Mouse (Mus musculus): ENCODE data around the gene Flvcr1. TPM values are rescaled to one million over a fixed set of nuclear protein-coding genes. Genes with fewer than 3 reads are reported as not detected.

Flvcr1 gene
- polyA plus RNA-seq, 1 experiment from 2014 or later = 4.4 TPM

DNA sequence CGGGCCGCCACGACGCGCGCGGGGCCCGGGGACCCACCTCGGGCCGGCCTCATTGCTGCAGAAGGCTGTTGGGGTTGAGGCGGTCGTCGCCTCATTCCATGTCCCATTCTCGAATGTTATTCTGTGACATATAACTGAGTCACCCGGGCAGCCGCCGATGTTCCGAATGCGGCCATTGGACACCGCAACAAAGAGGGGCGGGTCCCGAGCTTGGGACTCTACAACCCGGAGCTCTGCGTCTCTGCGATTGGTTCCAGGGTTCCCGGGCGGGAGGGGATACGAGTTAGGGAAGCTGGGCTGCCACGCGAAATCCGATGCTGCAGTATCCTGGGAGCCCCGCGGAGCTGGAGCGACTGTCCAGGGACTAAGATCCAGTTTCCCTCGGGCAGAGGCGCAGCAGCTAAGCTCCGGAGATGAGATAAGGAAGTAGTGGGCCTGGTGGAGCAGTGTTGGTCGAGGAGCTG is 46.8 kb downstream of the Flvcr1 start, which contains the start of gene Vash2:
Gene Vash2, minus strand, starts transcription at position 197 of the 464 bp plus-strand sequence.
- Histone ChIP-seq H3K4me3 (peak within 1 kb of the TSS; percentile 74), H3K36me3 (peaks cover 22% of the 10 kb centered on the region), H3K27me3 (replicated peaks) (no peaks in the 10 kb centered on the region), H3K9ac (peak within 1 kb of the TSS; percentile 95), H3K9me3 (replicated peaks) (no peaks in the 10 kb centered on the region), H3K4me1 (replicated peaks) (peaks cover 49% of the 10 kb centered on the region), H3K27ac (ENCODE audit: poor library complexity, severe bottlenecking) (peak within 1 kb of the TSS; percentile 96), H3K4me2 (peak within 1 kb of the TSS; percentile 92)
- peak; percentile 93 for ATAC-seq (ENCODE audit: insufficient number of reproducible peaks, low FRiP score)
- under 1% methylated on average over 38 of the region's 38 CpGs for WGBS

DNA sequence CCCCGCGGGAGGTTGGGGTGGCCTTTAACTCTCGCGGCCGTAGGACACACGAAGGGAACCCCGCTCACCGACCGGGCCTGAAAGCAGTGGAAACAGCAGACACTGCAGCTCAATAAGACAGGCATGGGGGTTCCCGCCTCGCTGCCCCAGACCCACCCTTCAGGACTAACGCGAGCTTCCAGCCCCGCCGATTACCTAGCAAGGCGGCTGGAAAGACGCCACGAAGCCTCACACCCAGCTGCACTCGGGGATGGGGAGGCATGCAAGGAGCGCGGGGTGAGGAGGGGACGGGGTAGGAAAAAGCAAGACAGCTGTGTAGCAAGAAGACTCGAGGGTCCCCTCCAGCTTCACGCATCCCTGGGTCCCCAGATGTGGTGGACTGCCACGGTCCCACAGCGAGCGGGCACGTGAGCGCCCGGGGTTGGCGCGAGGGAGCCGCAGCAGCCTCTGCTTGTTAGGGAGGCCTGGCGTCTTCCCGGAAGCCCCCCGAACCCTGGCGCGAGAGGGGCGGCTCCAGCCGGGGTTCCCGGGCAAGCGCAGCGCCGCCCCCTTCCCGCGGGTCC is 47.4 kb downstream of the Flvcr1 start:
- Histone ChIP-seq H3K4me3 (peak overlapping the region; percentile 74), H3K36me3 (peaks cover 28% of the 10 kb centered on the region), H3K4me2 (peak overlapping the region; percentile 92), H3K27ac (ENCODE audit: poor library complexity, severe bottlenecking) (peak overlapping the region; percentile 96), H3K9ac (peak overlapping the region; percentile 95), H3K4me1 (replicated peaks) (peaks cover 55% of the 10 kb centered on the region), H3K9me3 (replicated peaks) (no peaks in the 10 kb centered on the region), H3K27me3 (replicated peaks) (no peaks in the 10 kb centered on the region)
- WGBS = under 1% methylated on average over 46 of the region's 46 CpGs
- ATAC-seq (ENCODE audit: insufficient number of reproducible peaks, low FRiP score) = peak; percentile 73

DNA sequence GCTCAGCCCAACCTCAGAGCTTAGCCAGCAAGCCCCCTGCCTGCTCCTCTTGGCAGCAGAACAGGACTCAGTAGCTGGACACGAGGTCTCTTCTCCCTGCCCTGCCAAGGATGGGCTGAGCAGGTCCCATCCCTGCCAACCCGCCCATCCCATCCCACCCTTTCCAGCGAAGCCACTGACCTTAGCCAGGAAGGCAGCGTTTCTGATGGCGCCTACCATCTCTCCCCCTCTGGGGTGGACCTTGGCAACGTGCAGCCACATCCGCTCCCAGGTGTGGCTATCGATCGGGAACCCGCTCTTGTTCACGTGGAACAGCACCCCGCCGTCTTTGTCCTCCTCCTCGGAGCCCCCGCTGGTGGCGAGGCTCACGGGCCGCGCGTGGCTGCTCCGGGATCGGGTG is 48.0 kb downstream of the Flvcr1 start:
- peaks cover 61% of the 10 kb centered on the region for H3K4me1 ChIP-seq (replicated peaks)
- peak overlapping the region; percentile 74 for H3K4me3 ChIP-seq
- peaks cover 33% of the 10 kb centered on the region for H3K36me3 ChIP-seq
- no peaks in the 10 kb centered on the region for H3K27me3 ChIP-seq (replicated peaks)
- WGBS = under 1% methylated on average over 22 of the region's 22 CpGs
- no peaks in the 10 kb centered on the region for H3K9me3 ChIP-seq (replicated peaks)
- H3K27ac ChIP-seq (ENCODE audit: poor library complexity, severe bottlenecking) = peak overlapping the region; percentile 96
- H3K4me2 ChIP-seq = peak overlapping the region; percentile 92
- H3K9ac ChIP-seq = peak overlapping the region; percentile 95
- no peak; the same call in 1 of the 2 replicates for ATAC-seq (ENCODE audit: insufficient number of reproducible peaks, low FRiP score)

DNA sequence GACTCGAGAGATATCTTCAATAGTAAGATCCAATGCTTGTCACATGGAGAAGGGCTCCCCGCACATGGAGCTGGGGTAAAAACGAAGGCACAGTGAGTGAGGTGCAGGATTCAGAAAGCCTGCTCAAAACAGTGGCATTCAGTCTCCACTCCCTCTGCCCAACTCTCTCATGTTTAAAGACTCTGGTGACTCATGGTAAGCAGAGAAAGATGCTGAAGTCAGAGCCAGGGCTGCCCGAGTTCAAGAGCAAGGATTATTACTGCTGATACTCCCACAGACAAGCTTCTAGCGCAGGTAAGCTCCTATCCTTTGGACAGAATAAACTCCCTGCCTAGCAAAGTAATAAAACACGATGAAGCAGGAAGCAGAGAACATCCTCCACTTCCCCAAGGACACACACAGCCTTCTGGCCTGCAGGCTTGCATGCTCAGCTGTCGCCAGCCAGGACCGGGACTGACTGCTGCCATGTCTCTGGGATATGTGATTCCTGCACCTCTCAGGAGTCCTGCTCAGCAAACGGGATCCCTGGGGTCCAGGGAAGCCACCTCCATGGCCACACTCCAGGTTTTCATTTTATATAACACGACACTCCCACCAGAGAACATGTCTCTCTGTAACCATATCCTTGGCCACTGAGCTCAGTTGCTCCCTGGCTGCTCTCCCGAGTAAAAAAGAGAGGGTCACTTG is 48.9 kb downstream of the Flvcr1 start:
- H3K27me3 ChIP-seq (replicated peaks) = no peaks in the 10 kb centered on the region
- WGBS = 37% methylated on average over 11 of the region's 11 CpGs
- no peak for ATAC-seq (ENCODE audit: insufficient number of reproducible peaks, low FRiP score)
- peak overlapping the region; percentile 61 for H3K27ac ChIP-seq (ENCODE audit: poor library complexity, severe bottlenecking)
- peak overlapping the region; percentile 92 for H3K4me2 ChIP-seq
- H3K4me1 ChIP-seq (replicated peaks) = peaks cover 67% of the 10 kb centered on the region
- H3K9me3 ChIP-seq (replicated peaks) = no peaks in the 10 kb centered on the region
- H3K9ac ChIP-seq = peak overlapping the region; percentile 95
- peaks cover 42% of the 10 kb centered on the region for H3K36me3 ChIP-seq
- H3K4me3 ChIP-seq = peak overlapping the region; percentile 74

DNA sequence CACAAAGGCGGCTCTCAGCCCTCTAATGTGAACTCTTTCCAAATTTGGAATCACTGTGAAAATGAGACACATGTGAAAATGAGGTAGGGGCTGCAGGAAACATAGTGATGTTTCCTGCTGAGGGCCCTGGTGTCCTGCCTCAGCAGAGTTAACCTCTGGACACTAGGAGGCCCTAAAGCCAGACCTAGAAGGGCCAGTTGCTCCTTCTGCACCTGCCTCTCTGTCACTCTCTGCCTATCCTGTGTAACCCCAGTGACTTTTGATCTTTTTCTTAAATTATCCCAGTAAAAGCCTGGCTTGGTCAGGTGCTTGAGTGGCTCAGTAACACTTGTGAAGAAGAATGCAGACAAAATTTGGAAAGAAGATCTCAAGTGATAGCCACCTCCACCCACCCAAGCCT is 51.1 kb downstream of the Flvcr1 start:
- 50% methylated on average over 1 of the region's 1 CpGs for WGBS
- peaks cover 63% of the 10 kb centered on the region for H3K36me3 ChIP-seq
- peak overlapping the region; percentile 15; the same call in 1 of the 2 replicates for H3K9ac ChIP-seq
- H3K27ac ChIP-seq (ENCODE audit: poor library complexity, severe bottlenecking) = peak overlapping the region; percentile 36
- no peak overlapping the region for H3K4me2 ChIP-seq
- no peaks in the 10 kb centered on the region for H3K9me3 ChIP-seq (replicated peaks)
- no peaks in the 10 kb centered on the region for H3K27me3 ChIP-seq (replicated peaks)
- H3K4me1 ChIP-seq (replicated peaks) = peaks cover 70% of the 10 kb centered on the region
- no peak for ATAC-seq (ENCODE audit: insufficient number of reproducible peaks, low FRiP score)
- H3K4me3 ChIP-seq = no peak overlapping the region

DNA sequence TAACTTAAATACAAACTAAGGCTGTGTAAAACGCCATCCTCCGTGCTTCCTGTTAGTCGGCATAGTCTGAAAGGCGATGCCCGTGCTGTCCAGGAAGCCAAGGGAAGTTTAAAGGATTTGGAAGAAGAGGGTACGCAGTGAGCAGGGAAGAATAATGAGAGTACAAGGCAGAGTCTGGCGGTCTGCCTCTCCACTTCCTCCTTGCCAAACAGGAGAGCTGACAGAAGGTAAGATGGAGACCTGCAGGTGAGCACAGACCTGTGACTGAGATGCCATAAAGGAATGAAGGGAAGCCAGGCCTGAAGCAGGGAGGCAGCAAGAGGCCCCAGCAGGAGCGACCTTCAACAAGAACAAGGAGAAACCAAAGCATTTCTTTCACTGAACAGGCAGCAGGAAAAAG is 51.8 kb downstream of the Flvcr1 start:
- Histone ChIP-seq H3K4me3 (no peak overlapping the region), H3K9ac (peak overlapping the region; percentile 15; the same call in 1 of the 2 replicates), H3K9me3 (replicated peaks) (no peaks in the 10 kb centered on the region), H3K4me2 (no peak overlapping the region), H3K36me3 (peaks cover 69% of the 10 kb centered on the region), H3K4me1 (replicated peaks) (peaks cover 74% of the 10 kb centered on the region), H3K27me3 (replicated peaks) (no peaks in the 10 kb centered on the region), H3K27ac (ENCODE audit: poor library complexity, severe bottlenecking) (peak overlapping the region; percentile 36)
- ATAC-seq (ENCODE audit: insufficient number of reproducible peaks, low FRiP score) = no peak
- 85% methylated on average over 8 of the region's 8 CpGs for WGBS

DNA sequence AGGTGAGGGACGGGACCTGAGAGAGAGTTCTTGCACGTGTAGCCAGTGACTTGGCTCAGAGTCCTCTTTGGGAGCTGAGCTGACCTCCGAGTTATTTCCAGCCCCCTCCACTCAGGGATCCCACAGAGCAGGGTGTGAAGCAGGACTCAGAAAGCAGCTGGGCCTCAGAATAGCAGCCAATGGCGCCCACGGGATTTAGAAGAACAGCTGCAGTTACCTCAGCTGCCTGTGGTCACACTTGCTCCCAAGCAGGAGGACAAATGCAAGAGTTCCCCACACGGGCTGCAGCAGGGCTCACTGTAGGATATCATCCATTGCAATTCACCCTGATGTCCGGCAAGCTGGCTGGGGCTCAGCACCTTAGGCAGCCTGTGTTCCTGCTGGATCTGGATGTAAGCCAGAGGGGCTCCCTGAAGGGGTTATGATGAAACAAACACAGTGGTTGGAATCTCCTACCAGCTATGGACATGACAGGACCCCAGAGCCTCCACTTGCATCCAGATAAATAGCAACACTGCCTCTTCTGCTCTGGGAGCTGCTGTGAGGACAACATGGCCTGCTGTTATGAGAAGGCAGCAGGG is 53.3 kb downstream of the Flvcr1 start:
- peak overlapping the region; percentile 17 for H3K4me2 ChIP-seq
- peak overlapping the region; percentile 75 for H3K27ac ChIP-seq (ENCODE audit: poor library complexity, severe bottlenecking)
- peak overlapping the region; percentile 48 for H3K9ac ChIP-seq
- no peaks in the 10 kb centered on the region for H3K27me3 ChIP-seq (replicated peaks)
- ATAC-seq (ENCODE audit: insufficient number of reproducible peaks, low FRiP score) = peak; percentile 54; the same call in 1 of the 2 replicates
- peaks cover 83% of the 10 kb centered on the region for H3K36me3 ChIP-seq
- no peaks in the 10 kb centered on the region for H3K9me3 ChIP-seq (replicated peaks)
- H3K4me3 ChIP-seq = no peak overlapping the region
- peaks cover 76% of the 10 kb centered on the region for H3K4me1 ChIP-seq (replicated peaks)
- WGBS = 35% methylated on average over 7 of the region's 7 CpGs

DNA sequence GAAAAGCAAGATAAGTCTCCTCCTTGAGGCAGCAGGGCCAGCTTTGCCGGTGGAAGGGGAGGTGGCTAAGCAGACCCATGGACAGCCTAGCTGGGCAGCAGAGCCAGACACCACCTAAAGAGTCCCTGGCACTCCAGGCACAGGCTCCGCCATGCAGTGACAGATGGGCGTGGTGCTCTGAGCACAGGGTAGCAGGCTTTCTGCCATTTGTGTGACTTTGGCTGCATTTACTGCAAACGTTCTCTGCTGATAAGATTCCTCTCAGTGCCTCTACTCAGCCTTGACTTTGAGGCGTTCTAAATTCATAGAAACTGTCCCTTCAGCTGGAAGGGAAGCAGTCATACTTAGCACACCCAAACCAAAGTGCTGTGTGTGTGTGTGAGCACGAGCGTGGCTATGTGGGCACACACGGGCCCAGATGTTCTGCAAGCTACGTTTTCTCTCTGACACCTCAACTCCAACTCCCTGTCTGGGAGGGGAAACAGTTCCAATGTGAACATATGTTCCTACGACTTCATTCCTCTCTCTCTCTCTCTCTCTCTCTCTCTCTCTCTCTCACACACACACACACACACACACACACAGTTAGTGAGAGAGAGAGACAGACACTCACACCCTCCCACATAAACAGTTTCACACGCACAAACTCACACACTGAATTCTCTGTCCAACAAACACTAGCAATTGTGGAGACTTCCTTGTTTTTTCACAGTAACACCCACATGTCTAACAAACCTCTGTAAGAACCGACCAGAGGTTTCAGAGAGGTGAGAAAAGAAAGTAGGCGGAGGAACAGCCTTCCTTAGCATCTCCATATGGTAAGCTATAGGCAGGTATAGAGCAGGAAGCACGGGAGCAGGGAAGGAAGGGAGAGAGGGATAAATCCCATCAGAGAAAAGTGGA is 54.0 kb downstream of the Flvcr1 start:
- ATAC-seq (ENCODE audit: insufficient number of reproducible peaks, low FRiP score) = no peak
- Histone ChIP-seq H3K9me3 (replicated peaks) (no peaks in the 10 kb centered on the region), H3K27ac (ENCODE audit: poor library complexity, severe bottlenecking) (peak overlapping the region; percentile 75), H3K36me3 (peaks cover 90% of the 10 kb centered on the region), H3K27me3 (replicated peaks) (no peaks in the 10 kb centered on the region), H3K4me2 (peak overlapping the region; percentile 17), H3K9ac (peak overlapping the region; percentile 48), H3K4me1 (replicated peaks) (peaks cover 69% of the 10 kb centered on the region), H3K4me3 (no peak overlapping the region)
- WGBS = 68% methylated on average over 14 of the region's 14 CpGs

DNA sequence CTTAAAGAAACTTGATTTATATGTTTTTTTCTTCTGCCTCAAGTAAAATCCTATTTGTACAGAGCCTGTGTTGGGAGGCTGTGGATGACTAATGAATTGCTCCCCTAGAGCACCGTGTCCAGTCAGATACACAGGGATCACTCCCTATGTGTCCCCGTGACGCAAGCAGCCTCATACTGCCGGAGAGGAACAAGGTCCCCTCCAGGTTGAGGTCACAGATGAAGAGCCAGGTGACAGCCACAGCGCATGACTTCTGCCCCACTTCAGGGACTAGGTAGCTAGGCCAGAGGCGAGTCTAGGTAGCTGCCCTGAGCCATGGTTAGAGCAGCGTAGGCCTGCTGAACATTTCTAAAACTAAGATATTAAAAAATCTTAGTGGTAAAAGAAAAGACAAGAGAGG is 57.9 kb downstream of the Flvcr1 start:
- Histone ChIP-seq H3K27me3 (replicated peaks) (no peaks in the 10 kb centered on the region), H3K27ac (ENCODE audit: poor library complexity, severe bottlenecking) (no peak overlapping the region), H3K9ac (no peak overlapping the region), H3K4me2 (no peak overlapping the region), H3K4me3 (no peak overlapping the region), H3K36me3 (peaks cover 86% of the 10 kb centered on the region), H3K4me1 (replicated peaks) (peaks cover 53% of the 10 kb centered on the region), H3K9me3 (replicated peaks) (no peaks in the 10 kb centered on the region)
- ATAC-seq (ENCODE audit: insufficient number of reproducible peaks, low FRiP score) = no peak
- WGBS = 91% methylated on average over 7 of the region's 7 CpGs

DNA sequence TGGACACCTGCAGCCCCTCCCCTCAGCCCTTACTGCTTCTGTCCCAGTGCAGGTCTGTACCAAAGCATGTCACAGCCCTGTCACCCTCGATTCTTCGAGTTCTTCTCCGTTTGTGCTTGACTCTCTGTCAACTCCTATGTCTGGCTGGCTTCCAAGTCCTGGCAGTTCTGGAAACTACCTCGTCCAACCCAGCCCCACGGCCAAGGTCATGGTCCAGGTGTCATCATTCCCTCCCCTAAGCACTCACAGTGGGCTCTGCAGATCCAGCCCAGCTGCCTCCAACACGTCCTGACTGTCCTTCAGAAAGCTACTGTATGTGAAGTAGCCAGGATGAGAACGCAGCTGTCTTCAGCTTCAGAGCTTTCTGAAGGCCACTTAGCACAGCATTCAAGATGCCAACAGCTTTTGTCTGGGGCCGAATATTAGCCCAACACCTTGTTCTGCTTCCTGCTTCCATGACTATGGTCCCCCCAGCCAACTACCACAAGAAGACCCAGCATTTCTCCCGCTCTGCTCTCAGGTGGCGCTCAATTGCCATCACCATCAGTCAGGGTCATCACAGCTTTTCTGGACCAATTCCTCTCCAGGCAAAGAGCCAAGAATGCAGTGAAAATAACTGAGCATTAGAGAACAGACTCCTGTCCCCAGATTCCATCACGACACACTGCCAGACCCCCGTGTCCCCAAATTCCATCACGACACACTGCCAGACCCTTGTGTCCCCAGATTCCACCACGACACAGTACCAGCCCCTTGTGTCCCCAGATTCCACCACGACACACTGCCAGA is 60.8 kb downstream of the Flvcr1 start:
- peaks cover 85% of the 10 kb centered on the region for H3K36me3 ChIP-seq
- H3K4me1 ChIP-seq (replicated peaks) = peaks cover 36% of the 10 kb centered on the region
- no peak overlapping the region for H3K4me2 ChIP-seq
- peak overlapping the region; percentile 73 for H3K27ac ChIP-seq (ENCODE audit: poor library complexity, severe bottlenecking)
- ATAC-seq (ENCODE audit: insufficient number of reproducible peaks, low FRiP score) = 0 out of 2 replicates have a peak, but pooled peaks have one; percentile 45
- 46% methylated on average over 15 of the region's 15 CpGs for WGBS
- no peak overlapping the region for H3K9ac ChIP-seq
- no peaks in the 10 kb centered on the region for H3K27me3 ChIP-seq (replicated peaks)
- no peaks in the 10 kb centered on the region for H3K9me3 ChIP-seq (replicated peaks)
- no peak overlapping the region for H3K4me3 ChIP-seq

All from heart, embryonic 12.5 days (tissue).